Mouse (Mus musculus) heart, postnatal 0 days (tissue): ENCODE data around the gene Mta2.

ENCODE experiments used
- CTCF ChIP-seq: IDR thresholded peaks from 2 replicates; pipeline ENCODE4 v1.5.1; 2016; ENCODE audit warnings: antibody characterized with exemption, control low read depth, low read depth
- EP300 ChIP-seq: IDR thresholded peaks from 2 replicates; pipeline ENCODE4 v1.6.1; 2016; ENCODE audit warnings: antibody characterized with exemption, low read depth

GRCm38 (mm10) chr19:8919000-8919399 is 22.7 kb upstream of the Mta2 start:
- TF ChIP-seq CTCF (no peak), EP300 (no peak)
